Mouse (Mus musculus) frontal cortex, postnatal 10 days (tissue): Measurements from ENCODE around the gene Nek8.

Experiments used
- DNase-seq, 2 experiments: peaks; one replicate each; pipeline ENCODE4 v3.0.0; 2022; ENCODE audit warnings: low spot score in 2 of 2, mixed read lengths in 1 of 2

Gene Nek8

GRCm38 (mm10) chr11:78167257-78167959 is 9.1 kb downstream of the Nek8 start:
- no peak for DNase-seq

GRCm38 (mm10) chr11:78166640-78167039 is 9.8 kb downstream of the Nek8 start:
- DNase-seq = no peak

DNA sequence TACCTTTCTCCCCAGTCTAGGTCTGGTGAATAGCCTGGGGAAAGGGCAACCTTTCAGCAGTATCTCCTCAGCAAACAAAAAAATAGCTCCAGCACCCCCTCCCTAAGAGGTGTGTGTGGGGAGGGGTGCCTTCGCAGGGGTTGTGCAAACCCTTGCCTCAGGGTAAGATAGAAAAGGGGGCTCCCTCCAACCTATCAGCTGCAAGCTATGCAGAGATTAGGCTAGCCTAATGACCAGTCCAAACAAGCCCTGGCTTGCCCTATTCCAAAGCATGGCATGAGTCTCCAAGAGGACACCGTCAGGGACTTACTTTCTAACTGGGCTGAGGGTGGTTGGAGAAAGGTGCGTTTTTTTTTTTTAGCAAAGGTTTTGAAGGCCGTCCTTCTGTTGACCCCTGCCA is 10.3 kb downstream of the Nek8 start:
- DNase-seq = no peak

DNA sequence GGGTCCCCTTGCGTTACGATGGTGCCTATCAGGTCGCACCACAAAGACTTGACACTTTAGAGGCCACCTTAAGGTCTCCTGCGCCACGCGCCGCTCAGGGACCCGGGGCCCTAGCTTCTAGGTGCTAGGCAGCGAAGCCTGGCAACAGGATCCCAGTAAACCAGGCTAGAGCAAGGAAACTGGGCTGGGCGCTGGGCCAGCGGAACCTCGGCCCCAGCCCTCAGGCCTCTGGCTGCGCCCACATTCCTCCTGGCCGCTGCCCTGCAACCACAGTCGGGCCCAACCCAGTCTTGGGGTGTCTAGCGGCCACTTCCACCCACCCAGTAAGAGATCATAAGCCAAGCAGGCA is 10.7 kb downstream of the Nek8 start:
- no peak for DNase-seq

GRCm38 (mm10) chr11:78164924-78165760 is 11.3 kb downstream of the Nek8 start, which contains the start of gene Traf4:
TSS of gene Traf4 (minus strand) at chr11:78165589.
- DNase-seq = peak in 1 of 2 experiments; percentile 80

- no peak for DNase-seq
These were observed 11.9 kb downstream of the Nek8 start for GRCm38 (mm10) chr11:78164604-78164923.

DNA sequence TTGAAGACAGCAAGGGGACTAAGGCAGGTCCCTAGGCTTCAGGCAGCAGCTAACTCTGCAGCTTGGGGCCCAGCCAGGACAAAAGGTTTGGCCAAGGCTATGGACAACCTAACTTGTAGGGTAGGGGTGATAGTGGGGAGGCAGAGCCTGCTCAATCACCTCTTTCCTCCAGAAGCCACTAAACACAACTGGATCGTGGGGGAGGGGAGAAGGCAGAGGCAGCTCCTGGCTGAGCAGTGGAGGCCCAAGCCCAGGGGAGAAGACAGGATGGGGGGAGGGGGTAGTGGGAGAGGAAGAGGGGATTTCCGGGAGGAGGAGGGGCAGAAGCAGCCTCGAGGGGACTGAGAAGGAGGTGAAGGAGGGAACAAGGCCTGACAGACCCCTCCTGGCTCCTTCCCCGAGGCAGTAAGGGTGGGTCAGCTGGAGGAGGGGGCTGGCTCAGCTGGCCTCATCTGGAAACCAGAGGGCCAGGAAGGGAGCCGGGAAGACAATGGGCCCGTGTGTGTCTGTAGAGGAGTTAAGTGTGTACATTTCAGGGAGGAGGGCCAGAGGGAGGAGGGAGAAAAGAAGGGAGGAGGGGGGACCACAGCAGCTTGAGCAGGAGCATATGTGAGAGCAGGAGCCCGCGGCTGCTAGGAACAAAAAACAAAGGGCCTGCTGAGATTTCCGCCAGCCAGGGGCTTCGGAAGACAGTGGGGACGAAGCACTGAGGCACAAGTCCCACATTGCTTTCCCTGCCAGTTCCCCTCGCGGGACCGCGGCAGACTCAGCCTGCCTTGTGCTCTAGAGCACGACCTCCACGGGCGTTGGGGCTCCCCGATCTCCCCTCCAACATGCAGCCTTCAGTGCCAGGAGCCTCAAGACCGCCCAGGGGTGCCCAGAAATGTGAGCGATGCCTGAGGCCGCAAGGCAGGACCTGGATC is 12.5 kb downstream of the Nek8 start:
- peak in 1 of 2 experiments; percentile 54 for DNase-seq

- DNase-seq = no peak
These were observed 13.4 kb downstream of the Nek8 start for GRCm38 (mm10) chr11:78163045-78163444.

GRCm38 (mm10) chr11:78162504-78162903 is 14.0 kb downstream of the Nek8 start:
- DNase-seq = peak; percentile 67 to 80

GRCm38 (mm10) chr11:78161968-78162367 is 14.5 kb downstream of the Nek8 start:
- DNase-seq = peak in 1 of 2 experiments; percentile 62

DNA sequence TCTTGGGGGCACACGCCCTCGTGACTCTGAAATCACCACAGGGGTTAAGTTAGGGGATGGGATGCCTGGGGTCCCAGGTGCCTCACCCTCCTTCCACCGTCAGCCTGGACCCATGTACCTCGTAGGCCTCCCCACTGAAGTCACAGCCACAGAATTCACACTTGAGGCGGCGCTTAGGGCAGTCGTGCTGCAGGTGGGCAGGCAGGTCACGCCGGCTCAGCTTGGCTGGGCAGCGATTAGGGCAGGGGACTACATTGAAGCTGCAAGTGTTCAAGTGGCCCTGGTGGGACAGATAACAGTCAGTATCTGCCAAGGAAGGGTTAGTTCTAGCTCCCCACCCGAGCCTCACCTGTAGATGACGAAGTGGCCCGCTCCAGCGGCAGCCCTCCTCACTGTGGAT is 15.3 kb downstream of the Nek8 start:
- DNase-seq = no peak

- DNase-seq = no peak
These were observed 15.8 kb downstream of the Nek8 start for GRCm38 (mm10) chr11:78160675-78161074.

GRCm38 (mm10) chr11:78160171-78160570 is 16.3 kb downstream of the Nek8 start:
- no peak for DNase-seq

DNA sequence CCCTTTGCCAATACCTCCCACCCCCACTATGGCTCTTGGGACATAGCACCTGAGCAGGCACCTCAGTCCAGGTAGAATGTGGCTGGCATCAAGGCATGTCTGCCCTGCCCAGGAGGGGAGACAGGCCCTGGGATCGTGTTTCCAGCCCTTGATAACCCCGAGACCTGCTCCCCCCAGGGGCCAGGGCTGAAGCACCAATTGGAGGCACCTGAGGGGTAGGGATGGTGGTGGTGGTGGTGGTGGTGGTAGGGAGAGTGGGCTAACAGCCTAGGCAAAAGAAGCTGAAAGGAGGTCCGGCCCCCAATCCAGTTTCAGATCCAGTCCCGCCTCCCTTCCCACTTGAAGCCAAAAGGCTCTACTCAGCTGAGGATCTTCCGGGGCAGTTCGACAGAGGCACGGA is 16.9 kb downstream of the Nek8 start:
- no peak for DNase-seq

DNA sequence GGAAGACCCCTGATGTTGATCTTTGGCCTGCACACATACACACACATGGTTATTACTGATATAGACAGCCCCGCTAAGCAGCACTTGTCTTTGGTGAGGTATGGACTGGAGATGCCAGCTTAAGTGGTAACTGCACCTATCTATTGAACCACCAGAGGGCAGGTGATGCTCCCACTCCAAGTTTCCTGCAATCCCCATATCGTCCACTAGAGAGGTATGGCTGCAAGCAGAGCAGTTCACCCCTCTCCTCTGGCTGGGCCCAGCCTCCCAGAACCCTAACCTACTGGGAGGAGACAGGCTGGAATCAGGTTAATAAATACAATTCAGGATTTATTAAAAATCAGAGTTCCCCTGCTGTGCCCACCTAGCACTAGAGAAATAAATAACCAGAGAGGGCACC is 17.4 kb downstream of the Nek8 start:
- peak in 1 of 2 experiments; percentile 75 for DNase-seq

DNA sequence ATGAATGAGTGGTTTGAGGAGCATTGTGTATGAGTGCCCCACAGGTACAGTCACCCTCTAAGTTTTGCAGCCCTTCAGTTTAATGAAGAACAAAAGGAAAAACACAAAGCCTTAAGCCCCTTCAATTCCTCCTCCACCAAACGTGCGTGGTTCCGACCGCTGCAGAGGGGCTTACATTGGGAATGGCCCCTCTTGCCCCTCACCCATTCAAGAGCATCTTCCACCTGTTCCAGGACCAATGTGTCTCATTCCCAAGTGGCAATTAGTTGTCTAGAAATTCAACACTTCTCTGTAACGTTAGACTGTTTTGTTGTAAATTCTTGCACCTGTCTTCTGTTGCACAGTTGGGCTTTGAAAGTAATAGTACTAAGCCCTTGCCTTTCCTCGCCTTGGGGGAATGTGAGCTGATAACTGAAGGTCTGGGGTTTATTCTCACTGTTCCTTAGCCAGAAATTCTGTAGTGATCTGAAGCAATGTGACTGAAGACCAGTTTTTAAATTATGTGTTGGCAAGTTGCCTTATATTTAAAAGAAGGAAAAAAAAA is 20.2 kb downstream of the Nek8 start:
- no peak for DNase-seq

GRCm38 (mm10) chr11:78155674-78156073 is 20.8 kb downstream of the Nek8 start:
- DNase-seq = no peak

- DNase-seq = no peak
These were observed 22.7 kb downstream of the Nek8 start for GRCm38 (mm10) chr11:78153778-78154177.

DNA sequence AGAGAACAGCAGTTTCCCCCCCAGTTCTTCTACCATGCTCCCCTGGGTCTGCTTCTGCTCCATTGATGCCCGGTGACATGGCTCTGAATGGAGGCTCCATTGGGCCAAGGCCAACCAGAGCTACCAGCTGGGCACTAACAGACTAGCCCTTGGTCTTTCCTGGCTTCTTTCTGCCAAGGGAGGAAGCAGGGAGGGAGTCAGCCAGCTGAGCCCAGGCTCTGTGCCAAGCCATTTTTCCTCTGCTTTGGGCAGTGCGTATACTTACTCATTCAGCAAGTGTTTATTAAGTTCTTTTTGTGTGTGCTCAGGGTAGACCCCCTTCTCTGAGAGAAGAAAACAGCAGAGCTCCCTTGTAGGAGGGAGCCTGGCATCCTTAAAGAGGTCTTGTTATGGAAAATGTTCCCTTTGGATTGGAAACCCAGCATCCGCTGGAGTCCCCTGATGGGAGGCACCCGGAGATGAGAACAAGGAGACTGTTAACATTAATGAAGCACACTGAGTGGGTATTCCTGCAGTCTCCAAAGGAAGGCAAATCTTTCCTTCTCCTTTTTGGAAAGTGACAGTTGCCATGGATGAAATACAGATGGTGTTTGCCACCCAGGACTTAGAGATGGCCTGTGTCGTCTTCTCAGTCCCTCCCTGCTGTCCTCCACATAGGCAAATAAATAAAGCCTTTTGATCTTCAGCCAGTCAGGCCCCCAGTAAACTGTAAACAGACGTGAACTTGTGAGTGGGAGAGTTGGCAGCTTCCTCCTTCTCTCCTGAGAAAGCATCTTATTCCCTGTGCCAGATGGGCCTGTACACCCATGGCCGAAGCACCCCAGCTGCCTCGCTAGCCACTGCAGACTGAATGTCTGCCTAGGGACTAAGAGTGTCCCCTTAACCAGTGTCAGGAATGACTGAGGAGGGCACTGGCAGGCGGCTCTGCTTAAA is 23.9 kb downstream of the Nek8 start:
- peak; percentile 80 to 86 for DNase-seq

DNA sequence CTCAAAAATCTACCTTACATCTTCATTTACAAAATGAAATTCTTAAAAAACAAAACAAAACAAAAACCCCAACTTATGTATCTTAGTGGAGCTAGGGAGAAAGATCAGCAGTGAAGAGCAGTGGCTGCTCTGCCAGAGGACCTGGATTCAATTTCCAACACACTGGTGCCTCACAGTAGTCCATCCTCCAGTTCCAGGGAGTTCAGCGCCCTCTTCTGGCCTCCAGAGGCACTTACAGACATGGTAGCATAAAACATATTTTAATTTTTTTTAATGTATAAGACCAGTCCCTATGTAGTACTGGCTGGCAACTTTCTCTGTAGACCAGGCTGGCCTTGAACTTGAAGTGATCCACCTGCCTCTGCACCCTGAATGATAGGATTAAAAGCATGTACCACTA is 25.3 kb downstream of the Nek8 start:
- no peak for DNase-seq
